Mouse (Mus musculus): ENCODE measurements around the gene Dusp12. TPM values are rescaled to one million over a fixed set of nuclear protein-coding genes. Genes with fewer than 3 reads are reported as not detected.

Dusp12 gene
- polyA plus RNA-seq, 1 experiment from 2014 or later, result 34.6 TPM

DNA sequence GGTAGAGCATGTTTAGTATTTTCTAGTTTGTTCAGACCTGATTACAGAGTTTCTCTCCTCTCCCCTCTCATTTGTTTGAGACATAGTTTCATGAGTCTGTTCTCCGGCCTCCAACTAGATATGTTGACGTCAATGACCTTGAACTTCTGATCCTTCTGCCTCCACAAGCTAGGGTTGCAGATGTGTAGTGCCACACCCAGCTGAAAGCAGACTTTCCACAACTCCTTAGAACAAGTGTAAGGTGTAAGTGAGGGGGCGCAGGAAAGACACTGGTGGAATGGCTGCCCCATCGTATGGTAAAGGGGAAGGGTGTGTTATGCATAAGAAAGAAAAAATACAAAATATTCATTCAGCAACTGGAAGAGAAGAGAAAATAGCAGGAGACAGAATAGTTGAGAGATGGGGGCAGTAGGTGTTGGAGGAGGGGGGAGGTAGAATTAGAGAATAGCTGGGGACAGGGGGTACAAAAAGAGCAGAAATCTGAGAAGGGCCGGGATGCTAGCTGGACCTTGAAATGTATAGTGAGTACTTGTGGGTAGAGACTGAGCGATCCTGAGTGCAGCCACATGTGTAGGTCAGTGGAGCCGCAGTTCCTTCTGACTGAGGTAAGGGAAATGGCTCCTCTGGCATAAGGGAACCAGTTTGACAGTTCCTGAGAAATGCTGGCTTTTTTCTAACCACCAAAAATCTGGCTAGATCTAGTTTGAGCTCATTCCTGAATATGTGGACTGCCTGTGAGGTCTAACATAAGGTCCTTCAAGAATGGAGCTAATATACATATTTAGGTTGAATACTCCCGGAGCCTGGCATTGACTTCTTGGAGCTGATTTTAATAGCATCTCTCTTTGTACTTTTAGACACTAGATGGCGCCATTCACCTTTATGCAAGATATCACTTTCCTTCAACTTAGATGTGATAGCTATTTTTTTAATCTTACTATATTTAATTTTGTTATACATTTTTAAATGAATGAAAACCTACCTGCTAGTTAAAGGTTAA is 9.6 kb upstream of the Dusp12 start:
- H3K9ac ChIP-seq (replicated peaks), result no peak overlapping the region
- H3K36me3 ChIP-seq, result no peaks in the 10 kb centered on the region
- 0 out of 2 replicates have a peak, but pooled peaks have one; percentile 38 for ATAC-seq (ENCODE audit: low FRiP score, low read depth)
- WGBS, result 65% methylated on average over 9 of the region's 9 CpGs
- H3K4me1 ChIP-seq, result no peaks in the 10 kb centered on the region
- H3K4me3 ChIP-seq, result no peak overlapping the region
- no peak overlapping the region for H3K4me2 ChIP-seq (replicated peaks)
- H3K9me3 ChIP-seq, result no peaks in the 10 kb centered on the region
- H3K27ac ChIP-seq (replicated peaks), result no peak overlapping the region
- no peaks in the 10 kb centered on the region; the same call in 1 of the 2 replicates for H3K27me3 ChIP-seq

DNA sequence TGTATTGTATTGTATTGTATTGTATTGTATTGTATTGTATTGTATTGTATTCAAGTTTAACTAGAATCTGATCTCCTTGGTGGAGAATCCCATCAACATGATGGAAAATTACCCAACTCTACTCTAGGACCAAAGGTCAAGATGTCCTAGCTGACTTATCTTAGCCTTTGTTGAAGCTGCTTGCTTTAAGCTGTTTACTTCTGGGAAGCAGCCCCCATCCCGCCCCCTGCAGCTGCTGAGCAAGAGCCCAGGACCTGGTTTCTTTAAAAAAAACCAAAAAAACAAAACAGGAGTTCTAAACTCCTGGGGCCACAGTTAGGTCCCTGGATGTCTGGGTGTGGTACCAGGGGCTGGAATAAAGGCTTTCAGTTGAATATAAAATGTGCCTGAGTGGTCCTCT is 6.9 kb upstream of the Dusp12 start:
- no peak overlapping the region for H3K4me2 ChIP-seq (replicated peaks)
- no peak overlapping the region for H3K27ac ChIP-seq (replicated peaks)
- H3K9me3 ChIP-seq, result no peaks in the 10 kb centered on the region
- no peak overlapping the region for H3K9ac ChIP-seq (replicated peaks)
- H3K27me3 ChIP-seq, result no peaks in the 10 kb centered on the region; the same call in 1 of the 2 replicates
- H3K4me3 ChIP-seq, result no peak overlapping the region
- no peak for ATAC-seq (ENCODE audit: low FRiP score, low read depth)
- no peaks in the 10 kb centered on the region for H3K36me3 ChIP-seq
- H3K4me1 ChIP-seq, result no peaks in the 10 kb centered on the region
- 68% methylated on average over 1 of the region's 1 CpGs for WGBS

DNA sequence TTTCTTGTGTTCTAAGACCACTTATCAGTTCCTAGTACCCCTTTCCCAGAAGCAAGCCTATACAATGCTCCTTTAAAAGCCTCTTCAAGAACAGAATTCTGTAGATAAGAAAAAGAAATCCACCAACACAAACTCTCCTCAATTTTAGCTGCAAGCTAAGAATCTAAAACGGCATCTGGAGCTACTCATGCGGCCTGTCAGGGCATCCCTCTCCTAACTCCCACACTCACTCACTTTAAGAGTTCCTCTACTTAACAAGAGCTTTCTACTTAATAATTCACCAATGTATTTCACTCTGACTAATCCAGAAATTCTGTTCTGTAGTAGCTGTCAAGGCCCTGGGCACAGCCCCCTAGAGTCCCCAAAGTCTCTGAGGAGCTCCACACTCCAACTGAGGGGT is 6.3 kb upstream of the Dusp12 start:
- H3K27me3 ChIP-seq, result no peaks in the 10 kb centered on the region; the same call in 1 of the 2 replicates
- H3K9me3 ChIP-seq, result no peaks in the 10 kb centered on the region
- no peak for ATAC-seq (ENCODE audit: low FRiP score, low read depth)
- no peaks in the 10 kb centered on the region for H3K36me3 ChIP-seq
- 88% methylated on average over 2 of the region's 2 CpGs for WGBS
- no peaks in the 10 kb centered on the region for H3K4me1 ChIP-seq
- no peak overlapping the region for H3K4me3 ChIP-seq
- H3K27ac ChIP-seq (replicated peaks), result no peak overlapping the region
- H3K4me2 ChIP-seq (replicated peaks), result no peak overlapping the region
- H3K9ac ChIP-seq (replicated peaks), result no peak overlapping the region

DNA sequence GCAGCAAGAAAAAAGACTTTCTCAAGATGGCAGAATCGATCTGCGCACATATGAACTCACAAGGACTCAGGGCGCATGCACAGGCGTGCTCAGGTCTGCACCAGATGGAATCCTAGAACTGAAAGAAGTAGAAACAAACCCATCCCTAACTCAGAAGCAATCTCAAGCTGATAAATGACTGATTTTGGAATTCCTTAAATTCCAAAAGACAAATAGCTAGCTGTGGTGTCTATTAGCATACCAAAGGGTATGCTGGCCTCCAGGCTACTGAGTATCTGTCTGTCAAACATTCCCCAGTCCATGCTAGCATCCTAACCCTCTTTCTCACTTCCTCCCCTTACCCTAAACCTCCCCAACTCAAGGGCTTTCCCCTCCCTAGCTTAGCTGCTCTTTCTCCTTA is 4.0 kb upstream of the Dusp12 start:
- H3K4me2 ChIP-seq (replicated peaks), result no peak overlapping the region
- no peaks in the 10 kb centered on the region for H3K27me3 ChIP-seq
- H3K9ac ChIP-seq (replicated peaks), result no peak overlapping the region
- H3K36me3 ChIP-seq, result no peaks in the 10 kb centered on the region
- no peak for ATAC-seq (ENCODE audit: low FRiP score, low read depth)
- H3K4me3 ChIP-seq, result no peak overlapping the region
- 76% methylated on average over 4 of the region's 4 CpGs for WGBS
- peaks cover 4% of the 10 kb centered on the region for H3K4me1 ChIP-seq
- no peaks in the 10 kb centered on the region for H3K9me3 ChIP-seq
- H3K27ac ChIP-seq (replicated peaks), result no peak overlapping the region

DNA sequence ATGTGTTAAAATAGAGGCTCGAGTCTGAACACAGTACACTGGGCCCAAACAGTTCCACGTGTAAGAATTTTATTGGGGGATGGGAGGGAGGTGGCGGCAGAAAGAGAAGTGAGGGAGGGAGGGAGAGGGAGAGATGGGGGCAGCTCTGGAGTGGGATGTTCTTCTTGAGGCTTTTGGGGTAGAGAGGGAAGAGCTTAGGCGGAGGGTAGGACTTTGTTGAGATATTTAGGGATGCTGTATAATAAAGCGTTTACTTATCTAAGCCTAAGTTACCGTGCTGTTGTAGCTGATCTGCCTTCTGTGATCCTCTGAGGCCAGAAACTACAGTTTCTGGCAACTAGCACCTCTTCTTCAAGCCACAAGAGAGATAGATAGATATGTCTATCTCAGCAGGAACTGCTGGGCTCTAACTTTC is 711 bp upstream of the Dusp12 start:
- Histone ChIP-seq H3K4me3 (no peak overlapping the region), H3K9me3 (no peaks in the 10 kb centered on the region), H3K27ac (replicated peaks) (no peak overlapping the region), H3K4me2 (replicated peaks) (no peak overlapping the region), H3K36me3 (peaks cover 3% of the 10 kb centered on the region; the same call in 1 of the 2 replicates), H3K4me1 (peaks cover 7% of the 10 kb centered on the region), H3K27me3 (no peaks in the 10 kb centered on the region), H3K9ac (replicated peaks) (no peak overlapping the region)
- 53% methylated on average over 6 of the region's 6 CpGs for WGBS
- no peak for ATAC-seq (ENCODE audit: low FRiP score, low read depth)

DNA sequence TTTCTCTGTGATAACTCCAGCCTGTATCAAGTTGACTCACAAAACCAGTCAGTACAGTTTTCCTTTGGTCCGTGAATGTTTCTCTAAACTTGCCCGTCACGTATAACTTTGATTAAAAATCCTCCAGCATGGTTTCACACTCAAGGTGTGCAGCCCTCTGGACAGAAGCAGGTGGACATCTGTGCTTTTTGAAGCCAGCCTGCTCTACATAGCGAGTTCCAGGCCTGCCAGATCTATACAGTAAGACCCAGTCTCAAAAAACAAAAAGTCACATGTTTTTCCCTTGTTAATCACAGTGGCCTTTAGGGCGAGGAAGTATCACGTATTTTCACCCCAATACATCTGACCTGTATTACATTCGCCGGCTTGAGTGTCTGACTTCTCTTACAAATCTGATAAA is 950 bp downstream of the Dusp12 start:
- Histone ChIP-seq H3K9ac (replicated peaks) (peak overlapping the region; percentile 91), H3K27ac (replicated peaks) (no peak overlapping the region), H3K4me1 (peaks cover 7% of the 10 kb centered on the region), H3K27me3 (no peaks in the 10 kb centered on the region), H3K4me2 (replicated peaks) (peak overlapping the region; percentile 72), H3K9me3 (no peaks in the 10 kb centered on the region), H3K36me3 (peaks cover 14% of the 10 kb centered on the region), H3K4me3 (peak overlapping the region; percentile 94)
- WGBS, result 32% methylated on average over 8 of the region's 8 CpGs
- ATAC-seq (ENCODE audit: low FRiP score, low read depth), result peak; percentile 2; the same call in 1 of the 2 replicates

DNA sequence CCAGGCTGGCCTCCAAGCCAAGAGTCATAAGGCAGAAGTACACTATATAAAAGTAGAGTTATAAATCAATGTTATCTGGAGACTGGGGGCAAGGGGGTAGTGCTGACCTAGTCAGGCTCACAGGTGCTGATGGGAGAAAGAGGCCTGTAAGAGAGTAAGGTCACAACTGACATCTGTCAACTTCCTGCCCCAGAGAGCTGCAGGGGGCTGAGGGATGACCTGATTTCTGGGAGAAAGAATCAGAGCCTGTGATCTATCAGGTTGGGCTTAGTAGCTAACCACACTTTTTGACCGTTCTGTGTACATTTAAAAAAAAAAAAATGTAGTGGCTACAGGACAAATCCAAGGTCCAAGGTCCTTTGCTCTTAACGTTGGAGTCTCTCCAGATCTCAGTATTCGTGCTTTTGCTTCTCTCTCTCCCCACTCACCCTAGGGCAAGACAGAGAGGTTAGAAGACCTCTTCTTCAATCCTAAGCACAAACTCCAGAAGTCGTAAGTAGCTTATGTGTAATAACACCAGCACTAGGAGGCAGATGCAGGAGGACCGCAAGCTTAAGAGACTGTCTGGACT is 2.3 kb downstream of the Dusp12 start:
- H3K4me1 ChIP-seq, result peaks cover 7% of the 10 kb centered on the region
- ATAC-seq (ENCODE audit: low FRiP score, low read depth), result no peak
- no peak overlapping the region for H3K4me3 ChIP-seq
- no peak overlapping the region for H3K9ac ChIP-seq (replicated peaks)
- 90% methylated on average over 5 of the region's 5 CpGs for WGBS
- H3K9me3 ChIP-seq, result no peaks in the 10 kb centered on the region
- no peak overlapping the region for H3K27ac ChIP-seq (replicated peaks)
- peaks cover 19% of the 10 kb centered on the region for H3K36me3 ChIP-seq
- no peak overlapping the region for H3K4me2 ChIP-seq (replicated peaks)
- H3K27me3 ChIP-seq, result no peaks in the 10 kb centered on the region

DNA sequence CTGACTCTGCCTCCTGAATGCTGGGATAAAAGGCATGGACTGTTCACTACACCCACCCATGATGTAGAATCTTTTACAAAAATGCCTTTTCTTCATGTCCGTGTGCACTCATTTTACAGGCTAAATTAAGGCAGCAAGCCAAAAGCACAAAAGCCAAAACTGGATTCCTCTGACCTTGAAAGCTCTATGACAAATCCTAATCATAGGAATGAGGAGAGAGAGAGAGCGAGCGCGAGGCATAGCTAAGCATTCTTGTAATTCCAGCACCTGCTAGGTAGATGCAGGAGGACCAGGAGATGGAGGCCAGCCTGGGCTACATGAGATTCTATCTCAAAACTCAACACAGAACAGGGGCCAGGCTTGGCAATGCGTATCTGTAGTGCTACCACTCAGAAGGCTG is 8.4 kb downstream of the Dusp12 start:
- Histone ChIP-seq H3K36me3 (peaks cover 35% of the 10 kb centered on the region), H3K9ac (replicated peaks) (no peak overlapping the region), H3K4me2 (replicated peaks) (no peak overlapping the region), H3K4me3 (no peak overlapping the region), H3K27ac (replicated peaks) (no peak overlapping the region), H3K4me1 (no peaks in the 10 kb centered on the region), H3K9me3 (no peaks in the 10 kb centered on the region), H3K27me3 (no peaks in the 10 kb centered on the region)
- 98% methylated on average over 5 of the region's 5 CpGs for WGBS
- no peak for ATAC-seq (ENCODE audit: low FRiP score, low read depth)

DNA sequence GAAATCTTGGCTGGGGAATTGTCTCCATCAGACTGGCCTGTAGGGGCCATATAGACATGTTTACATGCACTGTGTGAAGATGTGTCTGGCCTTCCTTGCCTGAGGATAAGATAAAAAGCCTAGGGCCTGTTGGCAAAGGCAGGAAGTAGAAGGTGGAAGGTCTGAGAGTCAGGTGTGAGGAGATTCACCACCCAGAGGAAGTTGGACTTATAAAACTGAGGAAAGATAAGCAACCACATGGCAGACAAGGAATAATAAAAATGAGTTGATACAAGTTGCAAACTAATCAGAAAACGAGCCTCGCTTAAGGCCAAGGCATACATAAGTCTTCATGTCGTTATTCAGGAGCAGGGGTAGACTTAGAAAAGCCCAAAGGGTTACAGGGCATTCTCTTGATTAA is 9.7 kb downstream of the Dusp12 start:
- no peaks in the 10 kb centered on the region for H3K27me3 ChIP-seq
- peaks cover 29% of the 10 kb centered on the region for H3K36me3 ChIP-seq
- no peak overlapping the region for H3K4me3 ChIP-seq
- H3K4me1 ChIP-seq, result no peaks in the 10 kb centered on the region
- H3K9me3 ChIP-seq, result no peaks in the 10 kb centered on the region
- H3K9ac ChIP-seq (replicated peaks), result no peak overlapping the region
- ATAC-seq (ENCODE audit: low FRiP score, low read depth), result no peak
- WGBS, result 91% methylated on average over 3 of the region's 3 CpGs
- H3K27ac ChIP-seq (replicated peaks), result no peak overlapping the region
- H3K4me2 ChIP-seq (replicated peaks), result no peak overlapping the region

DNA sequence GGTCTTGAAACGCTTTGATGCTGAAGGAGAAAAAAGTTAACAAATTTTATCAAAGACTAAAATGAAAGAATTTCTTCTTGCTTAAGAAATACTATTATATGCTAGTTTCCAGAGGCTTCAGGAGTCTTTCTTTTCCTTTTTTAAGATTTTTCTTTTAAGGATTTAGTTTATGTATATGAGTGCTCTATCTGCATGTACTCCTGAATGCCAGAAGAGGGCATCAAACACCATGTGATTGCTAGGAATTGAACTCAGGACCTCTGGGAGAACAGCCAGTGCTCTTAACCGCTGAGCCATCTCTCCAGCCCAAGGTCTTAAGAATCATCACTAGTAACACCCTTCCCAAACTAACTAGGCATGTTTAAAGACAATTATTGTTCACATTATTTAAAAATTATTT is 13.4 kb downstream of the Dusp12 start:
- WGBS, result 94% methylated on average over 2 of the region's 2 CpGs
- H3K36me3 ChIP-seq, result peaks cover 13% of the 10 kb centered on the region; the same call in 1 of the 2 replicates
- H3K4me2 ChIP-seq (replicated peaks), result no peak overlapping the region
- no peaks in the 10 kb centered on the region for H3K9me3 ChIP-seq
- peaks cover 2% of the 10 kb centered on the region for H3K4me1 ChIP-seq
- H3K27ac ChIP-seq (replicated peaks), result no peak overlapping the region
- ATAC-seq (ENCODE audit: low FRiP score, low read depth), result no peak
- no peak overlapping the region for H3K9ac ChIP-seq (replicated peaks)
- no peaks in the 10 kb centered on the region for H3K27me3 ChIP-seq
- no peak overlapping the region for H3K4me3 ChIP-seq

DNA sequence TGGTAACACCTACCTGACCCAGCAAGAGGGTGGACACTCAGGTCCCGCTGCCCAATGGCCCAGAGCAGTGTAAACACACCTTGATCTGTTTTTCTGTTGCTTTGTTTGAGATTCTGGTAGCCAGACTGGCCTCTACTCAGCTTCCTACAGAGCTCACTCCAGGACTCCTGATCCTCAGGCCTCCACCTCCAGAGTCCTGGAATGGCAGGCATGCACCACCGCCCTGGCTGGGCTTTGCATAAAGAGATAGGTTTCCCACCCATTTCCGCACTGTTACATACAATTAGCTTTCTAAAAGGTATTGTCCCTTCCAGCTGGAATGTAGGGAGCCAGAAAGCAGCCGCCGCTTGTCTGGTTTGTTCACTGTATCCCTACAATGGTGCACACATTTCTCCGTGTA is 13.9 kb downstream of the Dusp12 start:
- no peak overlapping the region for H3K27ac ChIP-seq (replicated peaks)
- H3K4me3 ChIP-seq, result no peak overlapping the region
- 86% methylated on average over 6 of the region's 6 CpGs for WGBS
- H3K27me3 ChIP-seq, result no peaks in the 10 kb centered on the region
- H3K9me3 ChIP-seq, result no peaks in the 10 kb centered on the region
- no peak overlapping the region for H3K9ac ChIP-seq (replicated peaks)
- no peak overlapping the region for H3K4me2 ChIP-seq (replicated peaks)
- ATAC-seq (ENCODE audit: low FRiP score, low read depth), result no peak
- H3K4me1 ChIP-seq, result peaks cover 8% of the 10 kb centered on the region
- peaks cover 7% of the 10 kb centered on the region; the same call in 1 of the 2 replicates for H3K36me3 ChIP-seq

DNA sequence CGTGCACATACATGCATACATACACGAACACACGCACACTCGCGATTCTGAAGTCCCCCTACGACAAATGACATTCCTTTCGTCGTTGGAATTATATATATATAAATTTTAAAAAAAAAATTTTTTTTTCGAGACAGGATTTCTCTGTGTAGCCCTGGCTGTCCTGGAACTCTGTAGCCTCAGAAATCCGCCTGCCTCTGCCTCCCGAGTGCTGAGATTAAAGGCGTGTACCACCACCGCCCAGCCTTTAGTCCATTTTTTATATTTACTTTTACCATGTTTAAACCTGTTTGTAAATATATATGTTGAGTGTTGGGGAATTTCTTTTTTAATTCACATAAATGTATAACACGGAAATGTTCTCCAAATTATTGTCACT is 16.4 kb downstream of the Dusp12 start:
- Histone ChIP-seq H3K4me3 (peak overlapping the region; percentile 73), H3K4me2 (replicated peaks) (peak overlapping the region; percentile 93), H3K27me3 (no peaks in the 10 kb centered on the region), H3K4me1 (peaks cover 11% of the 10 kb centered on the region), H3K27ac (replicated peaks) (no peak overlapping the region), H3K9me3 (no peaks in the 10 kb centered on the region), H3K9ac (replicated peaks) (peak overlapping the region; percentile 62), H3K36me3 (no peaks in the 10 kb centered on the region)
- 21% methylated on average over 14 of the region's 14 CpGs for WGBS
- ATAC-seq (ENCODE audit: low FRiP score, low read depth), result peak; percentile 55

Measured in midbrain, embryonic 12.5 days (tissue).